Mouse (Mus musculus) central nervous system, embryonic 18 days (tissue): ENCODE results near the gene Olfr203. TPM values are rescaled to one million over a fixed set of nuclear protein-coding genes. Genes with fewer than 3 reads are reported as not detected.

Experiments
- polyA plus RNA-seq: library from polyadenylated mRNA; depleted of rRNA; stranded (reverse); fragments of >200 nt; gene quantifications from 2 replicates; pipeline ENCODE4 v1.2.3, GENCODE M21; 2012; rRNA removed

Olfr203 gene
- polyA plus RNA-seq: not detected in 2 replicates

GRCm38 (mm10) chr16:59298581-59298980, at the start of gene Olfr203:
Gene Olfr203 (plus strand): TSS chr16:59298881.

GRCm38 (mm10) chr16:59272532-59272931, 26.1 kb upstream of the Olfr203 start, which contains the start of gene Olfr201:
Gene Olfr201 (minus strand): TSS chr16:59272632.

GRCm38 (mm10) chr16:59286693-59287092, 12.0 kb upstream of the Olfr203 start, which contains the start of gene Olfr202:
Gene Olfr202 (minus strand): TSS chr16:59286793.

GRCm38 (mm10) chr16:59318148-59318547, 19.5 kb downstream of the Olfr203 start, which contains the start of gene Olfr204:
Gene Olfr204 (minus strand): TSS chr16:59318248.

GRCm38 (mm10) chr16:59331038-59331437, 32.4 kb downstream of the Olfr203 start, which contains the start of gene Olfr205:
Gene Olfr205 (minus strand): TSS chr16:59331138.

GRCm38 (mm10) chr16:59349146-59349545, 50.5 kb downstream of the Olfr203 start, which contains the start of gene Olfr206:
Gene Olfr206 (minus strand): TSS chr16:59349246.

Other genes starting within 250 kb of the Olfr203 start
- gene Olfr190, start 220.9 kb upstream of the Olfr203 start, polyA plus RNA-seq: not detected in 2 replicates
- gene Olfr191, start 209.1 kb upstream of the Olfr203 start, polyA plus RNA-seq: not detected in 2 replicates
- not detected in 2 replicates for gene Olfr193, start 187.0 kb upstream of the Olfr203 start, polyA plus RNA-seq
- gene Olfr194, start 177.8 kb upstream of the Olfr203 start, polyA plus RNA-seq: not detected in 2 replicates
- gene Olfr195, start 151.8 kb upstream of the Olfr203 start, polyA plus RNA-seq: not detected in 2 replicates
- not detected in 2 replicates for gene Olfr196, start 128.4 kb upstream of the Olfr203 start, polyA plus RNA-seq
- not detected in 2 replicates for gene Olfr198, start 95.3 kb upstream of the Olfr203 start, polyA plus RNA-seq
- gene Olfr199, start 79.1 kb upstream of the Olfr203 start, polyA plus RNA-seq: not detected in 2 replicates
- 0.01 TPM in 1 of 2 replicates, not detected in the other for gene Olfr201, start 26.2 kb upstream of the Olfr203 start, polyA plus RNA-seq
- not detected in 2 replicates for gene Olfr202, start 12.1 kb upstream of the Olfr203 start, polyA plus RNA-seq
- not detected in 2 replicates for gene Olfr204, start 19.4 kb downstream of the Olfr203 start, polyA plus RNA-seq
- gene Olfr205, start 32.3 kb downstream of the Olfr203 start, polyA plus RNA-seq: not detected in 2 replicates
- gene Olfr206, start 50.4 kb downstream of the Olfr203 start, polyA plus RNA-seq: not detected in 2 replicates
- gene Olfr209, start 65.1 kb downstream of the Olfr203 start, polyA plus RNA-seq: not detected in 2 replicates
- 0.03 and 0.05 TPM in 2 replicates for gene Gabrr3, start 108.5 kb downstream of the Olfr203 start, polyA plus RNA-seq
- 8.6 and 9.3 TPM in 2 replicates for gene Riox2, start 172.9 kb downstream of the Olfr203 start, polyA plus RNA-seq